Mouse (Mus musculus) thymus, adult 2 months (tissue): Measurements from ENCODE around the gene Tsga10. TPM values are rescaled to one million over a fixed set of nuclear protein-coding genes. Genes with fewer than 3 reads are reported as not detected.

Experiments
- DNase-seq: peaks from one replicate; pipeline ENCODE4 v3.0.0; 2021
- H3K27ac ChIP-seq: fragments of 200-500 bp; 2 replicates; pipeline ENCODE4 v1.5.1; 2012; ENCODE audit warnings: low read length, control low read depth; ENCODE audit not compliant: control insufficient read depth, insufficient read depth
- H3K27me3 ChIP-seq: fragments of 200-500 bp; 2 replicates; pipeline ENCODE4 v1.6.1; 2012; ENCODE audit warnings: mild to moderate bottlenecking, low read length, moderate library complexity, mixed read lengths; ENCODE audit not compliant: control insufficient read depth, insufficient read depth
- H3K36me3 ChIP-seq: fragments of 200-500 bp; 2 replicates; pipeline ENCODE4 v1.6.1; 2012; ENCODE audit warnings: mild to moderate bottlenecking, low read length, moderate library complexity; ENCODE audit not compliant: control insufficient read depth, insufficient read depth
- H3K4me1 ChIP-seq: fragments of 200-500 bp; replicated peaks from 2 replicates; pipeline ENCODE4 v1.6.1; 2012; ENCODE audit warnings: low read length; ENCODE audit not compliant: control insufficient read depth, insufficient read depth
- H3K4me3 ChIP-seq: fragments of 200-500 bp; 2 replicates; pipeline ENCODE4 v1.5.1; 2012; ENCODE audit warnings: mild to moderate bottlenecking, low read length, control low read depth, moderate library complexity; ENCODE audit not compliant: control insufficient read depth, insufficient read depth
- CTCF ChIP-seq: fragments of 200-500 bp; IDR thresholded peaks from 2 replicates; pipeline ENCODE4 v1.5.1; 2012; ENCODE audit warnings: mild to moderate bottlenecking, control low read depth, low read length, moderate library complexity, borderline replicate concordance; ENCODE audit not compliant: control insufficient read depth, poor library complexity, insufficient read depth; ENCODE audit errors: extremely low read depth
- POLR2A ChIP-seq: fragments of 200-500 bp; IDR thresholded peaks from 2 replicates; pipeline ENCODE4 v1.6.1; 2012; ENCODE audit warnings: mild to moderate bottlenecking, low read length, control low read depth, moderate library complexity; ENCODE audit not compliant: control insufficient read depth, poor library complexity, insufficient read depth; ENCODE audit errors: extremely low read depth
- WGBS: fragments of 180-500 bp; shearing (Covaris S2); methylation state at CpG from one replicate; pipeline ENCODE4 v1.1.7; 2018; 5-methylcytosine and 5-hydroxymethylcytosine counted together
- polyA plus RNA-seq: library from polyadenylated mRNA; depleted of rRNA; stranded (reverse); fragments of >200 nt; gene quantifications from 2 replicates; pipeline ENCODE4 v1.2.3, GENCODE M21; 2012

Gene Tsga10
- polyA plus RNA-seq, 1 experiment, result 0.97 TPM

GRCm38 (mm10) chr1:37740161-37740802 lies 125.9 kb downstream of the Tsga10 start:
- peaks cover 3% of the 10 kb centered on the region; the same call in 1 of the 2 replicates for H3K4me1 ChIP-seq
- no peaks in the 10 kb centered on the region for H3K36me3 ChIP-seq
- no peak for DNase-seq
- H3K27me3 ChIP-seq, result no peaks in the 10 kb centered on the region
- no peak overlapping the region for H3K4me3 ChIP-seq
- no peak for TF ChIP-seq CTCF
- TF ChIP-seq POLR2A, result no peak
- no peak overlapping the region for H3K27ac ChIP-seq
- WGBS, result 78% methylated on average over 8 of the region's 8 CpGs

DNA sequence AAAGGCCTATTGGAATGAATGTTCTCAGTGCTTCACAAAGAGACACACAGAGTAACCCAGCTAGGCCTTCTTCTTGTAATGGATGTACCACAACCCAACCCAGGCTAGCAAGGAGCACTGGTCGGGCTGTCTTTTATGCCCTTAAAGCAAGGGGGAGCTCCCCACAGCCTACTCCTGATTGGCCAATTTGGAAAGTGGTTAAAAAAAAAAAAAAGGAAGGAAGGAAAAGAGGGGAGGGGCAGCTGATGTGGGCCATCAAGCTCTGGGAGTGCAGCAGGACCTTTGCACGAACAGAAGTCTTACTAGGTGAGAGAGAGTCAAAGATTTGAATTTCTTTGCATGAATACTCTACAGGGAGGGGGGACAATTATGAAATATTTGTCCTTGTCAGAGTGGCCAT lies 127.3 kb downstream of the Tsga10 start:
- Histone ChIP-seq H3K4me3 (no peak overlapping the region), H3K4me1 (no peaks in the 10 kb centered on the region), H3K36me3 (no peaks in the 10 kb centered on the region), H3K27ac (no peak overlapping the region), H3K27me3 (no peaks in the 10 kb centered on the region)
- no peak for TF ChIP-seq POLR2A
- no peak for TF ChIP-seq CTCF
- 23% methylated on average over 2 of the region's 2 CpGs for WGBS
- DNase-seq, result no peak

DNA sequence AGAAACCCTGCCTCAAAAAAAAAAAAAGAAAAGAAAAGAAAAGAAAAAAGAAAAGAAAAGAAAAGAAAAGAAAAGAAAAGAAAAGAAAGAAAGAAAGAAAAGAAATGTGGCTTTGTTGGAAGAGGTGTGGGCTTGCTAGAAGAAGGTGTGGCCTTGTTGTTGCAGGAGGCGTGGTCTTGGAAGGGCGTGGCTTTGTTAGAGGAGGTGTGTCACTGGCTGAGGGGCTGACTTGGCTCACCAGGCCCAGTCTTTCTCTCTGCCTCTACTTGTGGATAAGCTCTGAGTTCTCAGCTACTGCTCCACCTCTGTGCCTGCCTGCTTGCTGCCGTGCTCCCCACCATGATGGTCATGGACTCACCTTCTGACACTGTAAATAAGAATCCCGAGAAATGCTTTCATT lies 129.2 kb downstream of the Tsga10 start:
- H3K36me3 ChIP-seq, result no peaks in the 10 kb centered on the region
- DNase-seq, result no peak
- H3K4me3 ChIP-seq, result no peak overlapping the region
- no peak overlapping the region for H3K27ac ChIP-seq
- H3K27me3 ChIP-seq, result no peaks in the 10 kb centered on the region
- TF ChIP-seq CTCF, result no peak
- TF ChIP-seq POLR2A, result no peak
- 91% methylated on average over 4 of the region's 4 CpGs for WGBS
- no peaks in the 10 kb centered on the region for H3K4me1 ChIP-seq

GRCm38 (mm10) chr1:37735932-37736331 lies 130.3 kb downstream of the Tsga10 start:
- Histone ChIP-seq H3K4me3 (no peak overlapping the region), H3K36me3 (no peaks in the 10 kb centered on the region), H3K27ac (no peak overlapping the region), H3K27me3 (no peaks in the 10 kb centered on the region), H3K4me1 (no peaks in the 10 kb centered on the region)
- TF ChIP-seq CTCF (no peak), POLR2A (no peak)
- DNase-seq, result no peak
- WGBS, result 94% methylated on average over 5 of the region's 5 CpGs

DNA sequence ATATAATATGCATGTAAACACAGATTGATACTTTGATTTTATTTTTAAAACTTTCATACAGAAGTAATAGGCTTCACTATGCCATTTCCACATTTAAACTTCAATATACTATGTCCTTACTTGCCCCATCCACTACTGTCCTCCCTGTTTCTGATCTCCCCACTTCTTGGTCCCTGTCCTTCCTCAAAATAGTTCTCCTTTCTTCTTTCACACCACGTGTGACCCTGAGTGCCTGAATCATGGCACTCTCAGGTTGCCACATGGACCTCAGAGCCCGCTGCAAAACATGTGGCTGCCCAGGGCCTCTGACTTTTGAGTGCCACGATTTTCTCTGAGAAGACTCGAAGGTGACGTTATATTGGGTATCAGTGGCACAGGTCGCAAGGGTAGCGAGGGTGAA lies 131.4 kb downstream of the Tsga10 start:
- 75% methylated on average over 7 of the region's 7 CpGs for WGBS
- no peaks in the 10 kb centered on the region for H3K4me1 ChIP-seq

GRCm38 (mm10) chr1:37729353-37729752 lies 136.9 kb downstream of the Tsga10 start:
- no peak for DNase-seq
- no peaks in the 10 kb centered on the region for H3K27me3 ChIP-seq
- WGBS, result 96% methylated on average over 8 of the region's 8 CpGs
- no peak overlapping the region for H3K4me3 ChIP-seq
- H3K27ac ChIP-seq, result no peak overlapping the region
- TF ChIP-seq CTCF (no peak), POLR2A (no peak)
- no peaks in the 10 kb centered on the region for H3K36me3 ChIP-seq
- H3K4me1 ChIP-seq, result peaks cover 4% of the 10 kb centered on the region; the same call in 1 of the 2 replicates

More for the DNA sequence above, 131.4 kb downstream of the Tsga10 start:
- Histone ChIP-seq H3K4me3 (no peak overlapping the region), H3K27ac (no peak overlapping the region), H3K36me3 (no peaks in the 10 kb centered on the region), H3K27me3 (no peaks in the 10 kb centered on the region)
- TF ChIP-seq POLR2A, result no peak
- TF ChIP-seq CTCF, result no peak
- DNase-seq, result no peak
